Mouse (Mus musculus): ENCODE measurements around the gene Brca1. TPM values are rescaled to one million over a fixed set of nuclear protein-coding genes. Genes with fewer than 3 reads are reported as not detected.
"Not testable (repeated sequence)": the region's sequence is repeated elsewhere in the genome, so short reads cannot be mapped to it uniquely, and the experiment has no call there.

The Brca1 gene
- polyA plus RNA-seq, 1 experiment from 2014 or later = 2.1 TPM

GRCm38 (mm10) chr11:101441450-101442126 lies 110.2 kb downstream of the Brca1 start:
- Histone ChIP-seq H3K36me3 (ENCODE audit: inconsistent target) (peaks cover 18% of the 10 kb centered on the region; the same call in 1 of the 2 replicates), H3K79me2 (ENCODE audit: inconsistent target) (peaks cover 27% of the 10 kb centered on the region), H3K4me3 (ENCODE audit: inconsistent target) (peak overlapping the region; percentile 12; the same call in 1 of the 2 replicates)
- H3K27ac ChIP-seq = not testable (repeated sequence)
- 28% methylated on average over 9 of the region's 15 CpGs for WGBS (ENCODE audit: missing documents)

Other genes with a start within 250 kb of the Brca1 start
- gene Becn1, start 249.7 kb downstream of the Brca1 start, polyA plus RNA-seq (2018) = 89.3 to 112 TPM (median 98.9 TPM) in 3 replicates
- 53.0 to 111 TPM (median 98.6 TPM) in 3 replicates for gene Psme3, start 235.7 kb downstream of the Brca1 start, polyA plus RNA-seq (2018)
- 0.43 to 1.0 TPM (median 0.67 TPM) in 3 replicates for gene Aoc2, start 226.9 kb downstream of the Brca1 start, polyA plus RNA-seq (2018)
- gene Aoc3, start 221.3 kb downstream of the Brca1 start, polyA plus RNA-seq (2018) = not detected in 3 replicates
- not detected in 3 replicates for gene G6pc, start 184.4 kb downstream of the Brca1 start, polyA plus RNA-seq (2018)
- 11.0 to 28.5 TPM (median 12.0 TPM) in 3 replicates for gene Aarsd1, start 134.3 kb downstream of the Brca1 start, polyA plus RNA-seq (2018)
- gene Gm27029, start 127.2 kb downstream of the Brca1 start, polyA plus RNA-seq (2018) = 0.82 to 2.1 TPM in 2 of 3 replicates, not detected in the other
- 7.5 to 12.0 TPM (median 11.5 TPM) in 3 replicates for gene Rundc1, start 126.9 kb downstream of the Brca1 start, polyA plus RNA-seq (2018)
- gene Ptges3l, start 126.6 kb downstream of the Brca1 start, polyA plus RNA-seq (2018) = 1.6 to 5.3 TPM in 2 of 3 replicates, not detected in the other
- 158 to 680 TPM (median 569 TPM) in 3 replicates for gene Rpl27, start 109.7 kb downstream of the Brca1 start, polyA plus RNA-seq (2018)
- 24.9 to 84.0 TPM (median 72.4 TPM) in 3 replicates for gene Ifi35, start 103.5 kb downstream of the Brca1 start, polyA plus RNA-seq (2018)
- 4.7 to 7.4 TPM (median 6.7 TPM) in 3 replicates for gene Rnd2, start 87.0 kb downstream of the Brca1 start, polyA plus RNA-seq (2018)
- 611 to 709 TPM (median 617 TPM) in 3 replicates for gene Vat1, start 85.7 kb downstream of the Brca1 start, polyA plus RNA-seq (2018)
- gene Nbr1, start 194 bp upstream of the Brca1 start, polyA plus RNA-seq (2018) = 57.2 to 95.2 TPM (median 88.0 TPM) in 3 replicates
- 374 to 580 TPM (median 389 TPM) in 3 replicates for gene Tmem106a, start 30.3 kb upstream of the Brca1 start, polyA plus RNA-seq (2018)
- gene Gm11634, start 47.3 kb upstream of the Brca1 start, polyA plus RNA-seq (2018) = not detected in 3 replicates
- gene Rdm1, start 75.2 kb upstream of the Brca1 start, polyA plus RNA-seq (2018) = 3.7 to 12.9 TPM (median 6.8 TPM) in 3 replicates
- gene Arl4d, start 113.6 kb upstream of the Brca1 start, polyA plus RNA-seq (2018) = 1.9 to 2.8 TPM (median 2.1 TPM) in 3 replicates
- 21.4 to 28.8 TPM (median 28.5 TPM) in 3 replicates for gene Dhx8, start 181.0 kb upstream of the Brca1 start, polyA plus RNA-seq (2018)
- 0.10 TPM in 1 of 3 replicates, not detected in the others for gene Etv4, start 233.4 kb upstream of the Brca1 start, polyA plus RNA-seq (2018)

All from macrophage (primary cell).